Mouse (Mus musculus): Measurements from ENCODE around the gene Gramd1b.

Gene Gramd1b

DNA sequence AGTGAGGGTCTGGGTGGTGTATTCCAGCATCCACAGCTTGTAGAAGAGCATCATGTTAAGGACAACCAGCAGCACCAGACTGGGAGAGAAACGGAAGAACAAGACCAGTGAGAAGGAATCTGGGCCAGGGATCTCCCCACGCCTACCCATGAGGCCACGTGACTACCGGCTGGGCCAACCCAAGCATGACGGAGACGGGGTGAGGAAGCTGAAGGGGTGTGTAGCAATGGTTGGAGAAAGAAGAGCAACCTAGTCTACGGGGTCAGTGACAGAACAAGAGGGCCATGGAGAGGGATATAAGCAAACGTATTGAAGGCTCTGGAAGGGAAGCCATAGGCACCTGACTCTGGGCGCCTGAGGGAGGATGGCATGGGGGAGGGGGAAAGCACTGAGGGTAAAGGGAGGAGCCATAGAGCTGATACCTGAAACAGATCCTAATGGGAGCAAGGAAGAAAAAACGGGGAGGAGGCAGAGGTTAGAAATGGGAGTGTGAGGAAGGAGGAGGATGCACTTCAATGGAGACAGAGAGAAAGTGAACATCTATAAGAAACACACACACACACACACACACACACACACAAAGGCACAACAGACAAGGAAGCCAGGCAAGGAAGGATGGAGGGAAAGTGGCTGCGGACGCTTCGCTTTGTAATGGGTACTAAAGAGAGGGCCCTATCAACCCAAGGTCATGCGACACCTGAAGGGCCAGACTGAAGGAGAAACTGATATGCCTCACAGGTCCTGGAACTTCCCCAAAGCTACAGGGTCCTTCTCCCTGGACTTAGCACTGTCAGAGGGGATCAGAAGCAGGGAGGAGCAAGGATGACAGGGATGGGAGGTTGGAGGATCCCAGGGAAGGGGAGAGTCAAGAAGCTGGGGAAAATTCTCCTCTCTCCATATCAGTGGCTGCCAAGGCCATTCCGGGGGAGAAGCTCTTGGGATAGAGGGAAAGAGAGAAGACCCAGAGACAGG lies 230.9 kb downstream of the Gramd1b start:
- no peak for DNase-seq

DNA sequence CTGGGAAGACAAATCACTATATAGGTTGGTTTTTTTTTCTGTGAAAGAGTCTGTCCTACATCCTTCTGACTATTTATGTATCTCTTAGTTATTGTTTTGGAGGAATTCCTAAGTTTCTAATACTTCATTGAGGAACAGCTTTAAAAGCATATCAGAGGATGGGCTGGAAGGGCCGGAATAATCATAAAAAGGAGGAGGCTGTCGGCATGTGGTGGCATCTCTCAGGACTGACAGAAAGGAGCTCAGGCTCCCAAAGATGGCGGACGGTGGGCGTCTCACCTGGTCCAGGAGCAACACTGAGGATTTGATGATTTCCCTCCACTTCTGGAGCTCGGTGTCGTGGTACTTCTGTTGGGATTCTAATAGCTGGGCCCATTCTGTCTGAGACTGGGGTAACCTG lies 231.9 kb downstream of the Gramd1b start:
- DNase-seq = no peak

DNA sequence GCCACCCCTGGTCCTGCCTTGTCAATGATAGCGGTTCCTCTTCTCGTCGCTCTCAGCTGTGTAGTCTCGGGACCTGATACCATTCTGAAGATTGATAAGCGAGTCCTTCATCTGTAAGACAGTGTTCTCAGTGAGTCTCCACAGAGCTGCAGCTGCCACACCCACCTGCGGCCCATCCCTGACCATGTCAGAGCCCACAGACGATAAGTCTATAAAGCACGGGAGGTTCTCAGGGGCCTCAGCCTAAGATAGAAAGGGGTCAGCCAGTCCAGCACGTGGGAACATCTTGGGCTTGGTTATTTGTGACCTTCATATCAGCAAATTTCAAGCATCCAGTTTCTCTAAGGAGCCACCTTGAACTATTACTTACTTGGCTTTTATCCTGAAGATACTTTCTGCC lies 233.2 kb downstream of the Gramd1b start:
- no peak for DNase-seq

DNA sequence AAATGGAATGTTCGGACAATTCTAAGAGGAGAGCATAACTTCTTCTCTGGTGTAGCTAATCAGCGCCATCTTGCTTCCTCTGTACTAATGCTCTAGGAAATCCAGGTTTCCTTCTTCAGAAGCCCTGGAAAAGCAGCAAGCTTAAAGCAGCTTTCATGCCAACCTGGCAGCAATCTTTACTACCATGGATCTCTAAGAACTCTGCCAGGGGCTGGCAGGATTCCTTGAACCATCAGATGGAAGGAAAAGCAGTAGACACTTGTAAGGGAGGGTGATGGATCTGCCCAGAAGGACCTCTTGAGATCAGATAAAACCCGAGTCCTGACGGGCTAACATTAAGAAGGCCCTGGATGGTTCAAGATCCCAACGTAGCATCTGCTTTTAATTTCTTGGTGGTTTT lies 234.9 kb downstream of the Gramd1b start:
- DNase-seq = peak; percentile 53

DNA sequence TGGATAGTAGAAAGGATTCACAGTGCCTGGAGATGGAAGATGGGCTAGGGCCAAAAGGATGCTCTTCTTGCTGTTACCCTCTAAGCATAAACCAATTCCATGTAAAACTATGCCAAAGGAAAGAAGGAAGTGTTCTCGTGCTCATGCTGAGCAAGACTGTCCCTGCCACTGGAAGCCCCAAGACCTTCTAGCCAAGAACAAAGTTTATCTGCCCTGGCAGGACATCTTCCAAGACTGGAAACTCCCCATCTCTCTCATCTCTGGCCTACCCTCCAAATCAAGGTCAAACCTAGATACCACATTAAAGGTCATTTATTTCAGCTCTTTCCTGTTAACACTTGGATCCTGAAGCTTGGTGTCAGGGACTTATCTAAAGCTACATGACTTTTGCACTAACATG lies 236.3 kb downstream of the Gramd1b start:
- DNase-seq = no peak

DNA sequence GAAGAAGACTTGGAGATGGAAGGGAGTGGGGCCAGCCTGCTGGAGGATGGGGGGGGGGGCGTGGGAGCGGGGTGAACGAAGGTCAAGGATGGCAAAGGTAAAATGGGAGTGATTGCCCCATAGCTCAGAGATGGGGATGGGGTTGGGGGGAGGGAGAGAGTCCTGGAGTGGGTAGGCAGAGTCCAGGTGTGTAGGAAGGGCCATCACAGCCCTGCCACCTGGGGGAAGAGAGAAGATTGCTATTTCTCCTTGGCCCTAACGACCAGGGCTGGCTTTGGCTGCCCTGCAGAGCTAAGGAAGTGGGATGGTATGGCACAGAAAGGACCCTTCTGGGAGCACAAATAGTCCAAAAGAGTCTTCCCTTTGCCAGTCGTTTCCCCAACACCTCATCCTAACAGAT lies 237.0 kb downstream of the Gramd1b start:
- no peak for DNase-seq

DNA sequence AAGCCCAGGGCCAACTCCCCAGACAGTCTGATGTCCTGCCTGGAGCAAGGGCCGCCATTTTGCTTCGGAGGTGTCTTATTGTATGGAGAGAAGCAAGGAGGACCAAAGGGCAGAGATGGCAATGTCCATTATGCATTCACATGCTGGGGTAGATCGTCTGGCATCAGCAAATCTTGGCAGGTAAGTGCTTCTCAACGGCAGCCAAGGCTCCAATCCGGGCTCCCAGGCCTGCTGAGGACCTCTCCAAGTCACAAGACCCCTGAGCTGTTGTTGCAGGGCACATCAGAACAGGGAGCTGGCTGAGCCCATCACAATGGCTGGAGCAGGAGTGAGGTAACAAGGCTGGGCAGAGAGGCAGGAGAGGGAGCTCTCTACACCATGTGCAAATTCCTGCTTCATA lies 237.4 kb downstream of the Gramd1b start:
- no peak for DNase-seq

DNA sequence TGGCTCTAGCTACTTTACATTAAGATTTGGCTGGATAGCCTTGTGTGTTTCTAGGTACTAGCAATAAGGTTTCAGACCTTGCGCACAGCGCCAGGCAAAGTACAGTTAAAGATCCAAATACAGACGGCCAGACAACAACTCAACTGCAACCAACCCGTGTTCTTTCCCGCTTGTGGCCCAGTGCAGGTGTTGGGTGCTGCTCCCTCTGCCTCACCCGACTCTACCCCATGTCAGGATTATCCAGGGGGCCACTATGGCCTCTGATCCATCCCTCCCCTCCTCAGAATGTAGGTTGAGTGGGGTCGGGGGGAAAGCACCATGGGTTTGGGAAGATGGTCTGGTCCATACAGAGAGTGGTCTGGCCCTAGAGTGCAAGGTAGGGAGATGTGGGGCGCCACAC lies 237.9 kb downstream of the Gramd1b start:
- DNase-seq = no peak

DNA sequence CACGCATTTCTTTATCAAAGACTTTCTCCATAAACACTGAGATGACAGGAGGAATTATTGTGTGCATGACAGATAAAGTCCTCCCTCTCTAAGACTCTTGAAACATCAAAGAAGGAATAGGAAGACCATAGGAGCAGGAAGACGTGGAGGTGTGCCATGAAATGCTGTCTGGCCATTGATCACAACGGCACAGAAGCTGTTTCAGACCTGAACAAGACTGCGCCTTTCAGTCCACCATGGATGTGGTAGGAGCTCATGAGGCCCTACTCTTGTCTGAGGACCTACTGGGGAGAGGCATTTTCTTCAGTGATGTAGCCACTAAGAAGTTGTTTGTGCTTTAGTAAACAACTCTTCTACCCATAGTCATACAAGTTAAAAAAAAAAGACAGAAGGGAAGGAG lies 238.7 kb downstream of the Gramd1b start:
- no peak for DNase-seq

DNA sequence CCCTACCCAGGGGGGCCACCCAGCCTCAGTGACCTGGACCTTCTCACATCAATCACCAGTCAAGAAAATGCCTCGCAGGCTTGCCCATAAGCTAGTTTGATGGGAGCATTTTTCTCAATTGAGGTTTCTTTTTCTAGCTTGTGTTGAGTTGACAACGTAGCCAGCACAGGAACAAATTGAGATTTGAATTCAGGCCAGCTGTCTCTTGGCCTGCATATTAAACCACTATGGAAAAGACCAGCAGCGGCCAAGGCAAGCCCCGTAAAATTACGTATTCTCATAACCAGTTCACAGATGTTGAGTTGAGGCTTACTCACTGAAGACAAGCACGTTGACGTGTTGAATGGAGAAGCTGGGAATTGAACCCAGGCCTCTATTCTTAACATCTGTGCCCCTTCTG lies 248.2 kb downstream of the Gramd1b start:
- no peak for DNase-seq

DNA sequence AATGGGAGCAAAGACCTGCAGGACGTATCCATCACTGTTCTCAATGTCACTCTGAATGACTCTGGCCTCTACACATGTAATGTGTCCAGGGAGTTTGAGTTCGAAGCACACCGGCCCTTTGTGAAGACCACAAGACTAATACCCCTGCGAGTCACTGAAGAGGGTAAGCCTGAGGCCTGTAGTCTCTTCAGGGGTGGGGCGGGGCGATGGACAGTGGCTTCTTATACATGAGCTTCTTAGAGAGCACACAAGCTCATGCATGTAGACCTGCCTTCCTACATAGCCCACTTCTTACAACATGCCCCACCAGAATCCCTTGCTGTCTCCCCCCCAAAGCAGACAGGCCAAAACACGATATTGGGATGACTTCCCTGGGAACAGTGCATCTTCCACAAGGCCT lies 251.7 kb downstream of the Gramd1b start:
- DNase-seq = no peak

DNA sequence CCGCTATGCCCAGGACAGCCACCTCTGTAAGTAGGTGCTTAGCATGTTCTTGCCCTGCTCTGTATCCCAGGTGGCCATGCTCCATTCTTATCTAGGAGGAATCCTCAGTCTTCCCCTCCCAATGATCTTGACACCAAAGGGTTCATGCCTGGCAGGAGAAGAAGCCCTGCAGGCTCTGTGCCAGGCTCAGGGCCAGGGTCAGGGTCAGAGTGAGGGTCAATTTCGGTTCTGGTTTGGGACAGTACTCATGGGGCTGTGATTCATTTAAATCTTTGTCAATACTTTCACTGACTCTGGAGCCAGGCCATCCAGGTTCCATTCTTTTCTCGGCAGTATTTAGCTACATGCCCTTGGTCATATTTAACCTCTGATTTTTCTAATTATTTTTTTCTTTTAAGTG lies 253.5 kb downstream of the Gramd1b start:
- no peak for DNase-seq

DNA sequence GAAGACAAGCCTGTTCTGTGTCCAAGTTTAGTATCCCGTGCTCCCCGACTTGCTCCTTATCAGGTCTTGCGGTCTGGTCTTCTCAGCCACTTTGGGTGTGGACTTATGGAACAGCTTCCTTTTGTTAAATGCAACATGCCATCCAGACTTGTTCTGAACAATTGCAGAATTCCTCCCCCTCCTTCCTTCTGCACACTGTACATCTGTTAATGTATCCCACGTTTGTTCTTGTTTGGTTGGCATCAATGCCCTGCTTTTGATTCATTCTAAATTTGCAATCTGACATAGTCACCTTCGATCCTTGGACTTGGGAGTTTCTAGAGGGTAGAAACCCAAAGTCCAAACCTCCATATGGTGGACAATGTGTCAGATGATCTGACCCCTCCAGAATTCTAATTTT lies 255.3 kb downstream of the Gramd1b start:
- DNase-seq = no peak

DNA sequence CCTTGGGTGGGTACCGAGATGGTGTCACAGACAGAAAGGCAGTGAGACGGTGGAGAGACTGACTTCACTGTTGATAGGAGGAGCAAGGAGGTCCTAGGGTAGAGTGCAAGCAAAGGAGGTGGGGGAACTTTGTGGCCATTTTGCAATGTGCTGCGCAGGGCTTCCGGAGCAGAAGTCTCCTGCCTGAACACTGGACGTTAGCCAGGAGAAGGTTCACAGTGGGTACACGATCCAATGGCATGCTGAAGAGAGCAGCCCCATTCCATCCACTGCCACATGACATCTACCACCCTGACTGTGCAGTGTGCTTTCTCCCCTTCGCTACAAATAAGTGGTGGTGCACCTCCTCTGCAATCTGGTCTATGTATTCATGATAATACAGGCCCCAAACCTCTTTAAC lies 258.4 kb downstream of the Gramd1b start:
- DNase-seq = no peak

DNA sequence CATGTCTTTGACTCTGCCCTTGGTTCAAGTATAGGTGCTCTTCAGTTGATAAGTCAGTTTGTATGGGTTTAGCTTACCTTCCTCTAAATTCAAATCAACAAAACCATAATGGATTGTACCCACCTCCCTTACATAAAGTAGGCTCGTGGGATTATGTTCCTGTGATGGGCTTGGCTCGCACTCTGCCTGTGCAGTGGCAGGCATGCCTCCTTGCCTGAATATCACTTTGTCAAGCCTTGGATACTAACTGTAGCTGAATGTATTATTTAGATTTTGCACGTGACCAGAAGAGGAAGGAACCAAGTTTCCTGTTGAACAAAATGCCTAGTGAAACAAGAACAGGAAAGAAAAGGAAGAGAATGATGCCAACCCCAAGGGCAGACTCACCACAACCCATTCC lies 260.1 kb downstream of the Gramd1b start:
- DNase-seq = no peak

DNA sequence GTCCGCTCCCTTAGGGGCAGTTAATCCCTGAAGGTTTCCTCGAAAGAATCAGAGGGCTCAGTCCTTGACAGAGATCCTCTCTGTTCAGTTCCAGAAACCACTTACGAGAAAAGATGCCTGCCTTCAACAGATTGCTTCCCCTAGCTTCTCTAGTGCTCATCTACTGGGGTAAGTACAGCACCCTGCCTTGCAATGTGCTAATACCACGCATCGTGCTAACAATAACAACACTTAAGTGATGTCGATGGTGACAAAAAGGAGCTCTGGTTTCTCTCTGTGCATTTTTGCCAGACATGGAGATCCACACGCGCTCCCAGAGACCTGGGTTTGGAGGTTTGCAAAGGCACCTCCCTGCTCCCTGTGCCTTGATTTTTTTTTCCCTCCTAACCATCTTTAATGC lies 261.3 kb downstream of the Gramd1b start:
- no peak for DNase-seq

DNA sequence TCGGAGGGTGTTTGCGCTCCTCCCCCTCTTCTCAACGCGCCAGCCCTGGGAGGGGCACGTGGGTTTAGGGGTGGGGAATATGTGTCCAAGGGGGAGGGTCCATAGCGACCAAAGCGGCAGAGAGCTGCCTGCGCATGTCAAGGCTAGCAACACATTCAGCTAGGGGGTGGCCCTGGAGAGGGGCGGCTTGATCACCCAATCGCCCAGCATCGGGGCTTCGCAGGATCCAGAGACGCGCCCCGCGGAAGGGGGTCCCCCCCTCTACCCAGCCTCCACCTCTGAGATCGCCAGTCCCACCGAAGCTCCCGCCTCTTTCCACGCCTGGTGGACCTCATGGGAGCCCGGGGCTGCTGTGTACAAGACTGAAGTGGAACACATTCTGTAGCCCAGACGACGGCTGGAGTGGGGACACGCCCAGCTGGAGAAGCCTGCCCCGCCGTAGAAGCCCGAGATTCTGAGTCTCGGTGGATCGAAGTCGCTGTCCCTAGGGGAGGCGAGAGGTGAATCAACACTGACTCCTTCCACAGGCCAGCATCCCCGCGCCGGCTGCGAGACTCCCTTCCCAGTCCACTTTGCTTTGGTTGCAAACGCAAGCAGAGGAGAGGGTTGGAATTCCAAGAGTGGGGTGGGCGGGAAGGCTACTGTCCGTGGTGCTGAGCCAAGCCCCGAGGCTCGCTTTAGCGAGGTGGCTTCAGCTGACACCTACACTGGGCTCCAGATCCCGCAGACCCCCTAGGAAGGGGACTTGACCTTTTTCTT lies 261.9 kb downstream of the Gramd1b start, which contains the start of gene Scn3b:
TSS of gene Scn3b (plus strand) at position 115 of the 759 bp plus-strand sequence.
- DNase-seq = no peak

DNA sequence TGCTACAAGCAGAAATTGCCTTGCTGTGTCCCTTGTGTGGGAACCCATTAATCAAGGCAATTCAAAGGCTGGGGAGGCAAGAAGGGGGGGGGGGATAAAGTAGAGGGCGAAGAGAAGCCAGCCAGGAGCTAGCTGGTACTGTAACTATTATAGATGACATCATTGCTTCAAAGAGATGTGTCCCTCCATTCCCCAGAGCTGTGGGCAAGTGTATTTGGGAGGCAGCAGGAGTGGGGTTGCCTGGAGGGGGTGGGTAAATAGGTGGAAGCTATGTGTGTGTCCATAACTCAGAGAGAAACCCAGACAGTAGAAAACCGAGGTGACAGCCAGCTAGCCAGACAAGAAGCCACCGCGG lies 262.5 kb downstream of the Gramd1b start:
- DNase-seq = no peak

DNA sequence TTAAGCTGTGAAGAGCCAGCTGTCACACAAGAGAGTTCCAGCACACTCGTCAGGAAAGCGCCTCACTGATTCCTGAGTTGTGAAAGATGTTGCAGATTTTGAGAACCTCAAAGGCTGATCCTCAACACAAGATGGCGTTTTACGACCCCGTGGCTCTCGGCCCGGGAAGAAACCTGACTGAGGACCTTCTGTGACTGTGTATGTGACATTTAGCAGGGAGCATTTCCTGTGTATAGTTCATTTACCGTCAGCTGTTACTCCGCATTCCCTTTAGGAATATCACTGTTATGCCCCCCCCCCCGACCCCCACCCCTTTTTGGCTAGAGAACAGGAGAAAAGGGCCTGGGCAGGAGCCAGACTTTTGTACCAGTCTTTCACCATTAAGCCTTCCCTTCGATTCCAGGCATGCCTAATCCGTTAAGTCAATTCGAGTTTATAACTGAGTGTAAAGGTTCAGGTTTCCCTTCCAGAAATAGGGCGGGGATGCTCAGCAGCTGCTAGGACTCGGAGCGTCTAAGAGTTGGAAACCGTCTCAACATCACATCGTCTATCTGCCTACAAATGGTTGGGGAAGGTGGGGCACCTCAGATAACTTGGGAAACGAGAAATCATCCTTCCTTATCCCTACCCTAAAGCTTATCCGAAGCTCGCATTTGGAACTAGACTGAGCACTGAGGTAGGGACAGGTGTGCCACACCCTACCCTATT lies 263.0 kb downstream of the Gramd1b start:
- no peak for DNase-seq

DNA sequence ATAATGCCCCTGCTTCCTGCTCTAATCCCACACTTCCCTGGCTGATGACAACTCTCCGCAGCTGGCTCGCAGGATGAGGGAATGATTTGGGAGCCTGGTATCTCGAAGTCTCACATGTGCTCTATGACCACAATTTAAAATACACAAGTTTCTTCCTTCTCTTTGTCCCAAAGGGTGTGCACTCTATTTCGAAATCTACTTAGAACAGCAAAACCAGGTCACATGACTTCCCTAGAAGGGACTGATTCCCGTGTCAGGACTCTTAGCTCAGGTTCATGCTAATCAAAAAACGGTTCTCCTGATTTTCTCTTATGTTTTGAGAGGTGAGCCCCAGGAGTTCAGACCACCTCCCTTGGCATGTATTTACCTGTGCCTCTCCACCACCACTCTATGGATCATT lies 267.3 kb downstream of the Gramd1b start:
- DNase-seq = no peak

DNA sequence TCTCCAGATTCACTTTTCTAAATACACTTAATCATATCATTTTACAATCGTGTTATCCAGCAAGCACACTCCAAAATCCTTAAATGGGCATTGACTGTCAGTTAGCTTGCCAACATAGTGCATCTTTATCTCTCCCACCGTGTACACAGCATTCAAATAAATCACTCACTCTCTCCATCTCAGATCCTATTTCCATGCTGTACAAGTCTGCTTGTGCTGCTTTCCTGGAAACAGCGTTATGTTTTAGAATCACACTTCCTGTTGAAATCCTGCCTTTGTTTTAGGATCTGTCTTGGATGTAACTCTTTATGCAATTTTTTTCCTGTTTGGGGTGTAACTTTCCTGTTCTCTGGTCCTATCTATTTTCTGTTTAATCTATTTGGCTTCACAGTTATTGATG lies 278.7 kb downstream of the Gramd1b start:
- no peak for DNase-seq

DNA sequence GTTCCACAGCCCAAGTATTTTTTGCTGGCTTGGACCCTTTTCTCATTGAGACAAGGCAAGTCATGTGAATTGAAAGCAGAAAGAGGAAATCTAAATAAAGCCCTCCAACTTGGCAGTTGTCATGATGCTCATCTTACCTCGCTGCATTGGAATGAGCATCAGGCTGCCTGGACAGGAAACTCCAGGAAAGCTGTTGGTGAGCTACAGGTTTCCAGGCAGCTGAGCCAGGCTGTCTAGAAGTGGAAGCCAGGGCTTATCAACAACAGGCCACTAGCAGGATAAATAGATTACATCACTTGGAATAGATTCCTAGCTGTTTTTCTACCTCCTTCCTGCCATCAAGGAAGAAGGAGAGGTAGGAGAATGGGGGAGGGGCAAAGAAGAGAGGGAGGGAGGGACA lies 282.1 kb downstream of the Gramd1b start:
- no peak for DNase-seq

DNA sequence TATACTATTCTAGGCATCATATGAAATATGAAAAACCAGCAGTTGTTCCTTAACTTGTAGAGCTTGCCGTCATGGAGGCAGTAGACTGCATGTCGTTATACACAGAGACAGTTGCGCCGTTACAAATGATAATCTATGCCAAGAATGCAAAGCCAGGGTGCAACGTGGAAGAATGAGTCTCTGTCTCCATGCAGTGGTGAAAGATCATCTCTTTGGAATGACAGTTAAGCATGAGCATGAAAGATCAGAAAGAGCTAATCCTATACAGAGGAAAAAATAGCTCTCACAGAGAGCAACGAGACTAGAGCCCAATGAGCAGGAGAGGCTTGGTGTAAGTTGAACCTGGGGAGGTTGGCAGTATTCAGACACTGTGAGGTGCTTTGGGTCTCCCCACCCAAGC lies 284.5 kb downstream of the Gramd1b start:
- no peak for DNase-seq

Measured in cerebellum, adult 8-10 months (tissue).